Mouse (Mus musculus): ENCODE data around the gene Ror1.

Ror1 gene

DNA sequence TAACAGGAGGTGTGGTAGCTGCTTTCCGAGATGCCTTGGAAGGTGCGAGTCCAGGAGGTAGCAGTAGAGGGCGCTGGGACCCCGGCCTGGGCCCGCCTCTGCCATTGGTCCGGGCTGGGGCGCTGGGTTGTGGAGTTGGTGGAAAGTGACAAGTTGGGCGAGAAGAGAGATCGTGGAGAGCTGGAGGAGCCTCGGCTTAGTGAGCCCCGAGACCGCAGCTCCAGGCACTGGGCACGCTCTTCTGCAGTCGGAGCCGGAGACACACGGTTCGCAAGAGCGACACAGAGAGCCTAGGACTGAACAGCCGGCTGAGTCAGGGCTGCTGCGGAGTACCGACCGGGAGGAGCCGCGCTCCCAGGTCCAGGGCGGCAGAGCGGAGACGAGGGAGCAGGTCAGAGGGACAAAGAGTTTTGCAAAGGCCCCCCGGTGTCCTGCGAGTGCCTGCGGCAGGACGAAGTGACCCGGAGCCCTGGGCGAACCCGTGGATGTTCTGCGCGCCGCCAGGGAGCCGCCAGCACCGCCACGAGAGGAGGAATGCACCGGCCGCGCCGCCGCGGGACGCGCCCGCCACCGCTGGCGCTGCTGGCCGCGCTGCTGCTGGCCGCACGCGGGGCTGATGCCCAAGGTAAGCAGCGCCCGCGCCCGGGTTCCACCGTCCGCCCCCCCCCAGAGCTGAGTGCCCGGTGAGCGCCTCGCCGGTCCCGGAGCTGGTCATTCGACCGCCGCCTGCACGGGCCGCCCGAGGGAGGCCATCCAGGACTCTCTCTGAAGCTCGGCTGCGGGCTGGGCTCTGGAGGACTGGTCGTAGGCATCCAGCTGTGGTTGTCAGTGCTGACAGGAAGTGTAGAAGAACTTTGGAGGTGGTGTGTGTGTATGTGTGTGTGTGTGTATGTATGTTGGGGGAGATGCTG, at the start of gene Ror1:
Ror1 (plus strand) TSS at position 107 of the 911 bp plus-strand sequence.
- in situ Hi-C loops (cut with MboI, MseI), result loop anchor here (25.0 kb wide), 1 partner anchor 1216 kb away; no protein-coding TSS in a partner anchor

DNA sequence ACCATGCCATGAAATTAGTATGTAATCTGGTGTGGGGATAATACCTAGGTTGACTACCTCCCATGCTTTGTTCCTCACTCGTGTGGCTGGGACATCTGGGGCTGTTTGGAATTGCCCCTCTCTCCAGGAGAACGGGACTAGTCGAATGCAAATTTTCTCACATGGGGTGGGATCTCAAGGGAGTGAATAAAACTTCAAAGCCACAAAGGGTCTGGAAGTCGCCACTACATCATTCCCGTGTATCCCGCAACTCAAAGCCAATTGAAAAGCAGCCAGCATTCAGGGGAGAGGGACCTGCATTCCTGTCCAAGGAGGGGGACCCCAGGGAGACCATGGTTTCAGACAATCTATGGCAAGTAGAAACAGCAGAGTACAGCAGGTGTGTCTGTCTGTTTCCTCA, 48.5 kb upstream of the Ror1 start:
- in situ Hi-C loops (cut with MboI, MseI), result loop anchor here (25.0 kb wide), 1 partner anchor 365 kb away; no protein-coding TSS in a partner anchor

DNA sequence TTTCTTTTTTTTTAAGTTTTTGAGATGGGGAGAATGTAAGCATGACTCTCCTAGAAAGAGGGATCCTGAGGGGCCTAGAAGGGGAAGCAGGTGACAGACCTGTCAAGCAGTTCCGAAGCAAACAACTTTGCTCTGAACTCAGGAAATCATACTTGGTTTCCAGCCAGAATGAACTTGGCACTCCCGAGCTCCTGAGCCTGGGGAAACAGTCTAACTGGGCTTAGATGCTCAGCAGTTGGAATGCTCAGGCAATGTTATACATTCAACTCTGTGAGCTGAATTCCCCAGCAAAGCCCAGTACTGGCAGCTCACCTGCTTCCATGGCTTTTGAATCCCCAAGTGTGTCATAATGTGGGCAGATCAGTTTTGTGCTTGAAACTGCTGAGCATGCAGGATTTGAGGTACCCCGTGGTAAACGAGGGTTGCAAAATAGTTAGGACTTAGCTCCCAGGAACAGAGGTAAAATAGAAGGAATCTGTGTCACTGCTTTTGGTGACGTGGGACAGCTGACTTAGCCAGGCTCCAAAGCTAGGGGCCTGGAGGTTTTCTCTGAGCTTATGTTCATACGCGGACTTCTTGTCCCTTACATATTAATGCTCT, 47.1 kb upstream of the Ror1 start:
- in situ Hi-C loops (cut with MboI, MseI), result loop anchor here (25.0 kb wide), 1 partner anchor 364 kb away; no protein-coding TSS in a partner anchor

DNA sequence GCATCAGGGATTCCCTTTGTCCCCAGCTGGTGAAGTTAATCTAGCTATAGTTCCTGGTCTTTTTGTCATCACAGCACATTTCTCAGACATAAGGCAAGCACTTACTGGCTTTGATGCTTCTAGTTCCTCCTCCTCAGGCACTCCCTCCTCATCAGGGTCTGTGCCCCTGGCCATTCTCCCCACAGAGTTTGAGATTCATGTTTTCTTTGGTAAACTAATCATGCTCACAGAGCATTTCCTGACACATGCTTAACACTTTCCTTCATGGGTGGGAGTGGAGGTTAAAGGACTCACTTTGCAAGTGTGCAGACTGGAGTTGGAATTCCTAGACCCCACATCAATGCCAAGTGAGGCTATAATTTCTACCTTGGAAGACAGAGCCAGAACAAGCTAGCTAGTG, 43.8 kb upstream of the Ror1 start:
- in situ Hi-C loops (cut with MboI, MseI), result no loop called here

DNA sequence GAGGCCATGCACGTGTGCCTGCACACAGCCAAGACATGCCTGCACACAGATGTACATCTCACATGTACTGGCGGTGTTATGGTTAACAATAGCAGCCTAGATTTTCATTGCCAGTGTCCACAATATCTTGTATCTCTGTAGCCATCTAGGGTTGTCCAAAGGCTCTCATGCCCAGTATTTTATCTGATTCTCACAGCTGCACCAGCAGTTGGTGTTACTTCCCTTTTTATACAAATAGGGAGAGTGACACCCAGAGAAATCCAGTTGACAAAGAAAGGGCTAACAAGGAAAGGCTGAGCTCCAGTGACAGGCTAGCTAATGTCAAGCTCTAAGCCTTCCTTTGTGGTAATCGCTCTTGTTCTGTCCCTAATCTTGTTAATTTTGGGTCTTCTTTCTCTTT, 43.3 kb upstream of the Ror1 start:
- in situ Hi-C loops (cut with MboI, MseI), result no loop called here

DNA sequence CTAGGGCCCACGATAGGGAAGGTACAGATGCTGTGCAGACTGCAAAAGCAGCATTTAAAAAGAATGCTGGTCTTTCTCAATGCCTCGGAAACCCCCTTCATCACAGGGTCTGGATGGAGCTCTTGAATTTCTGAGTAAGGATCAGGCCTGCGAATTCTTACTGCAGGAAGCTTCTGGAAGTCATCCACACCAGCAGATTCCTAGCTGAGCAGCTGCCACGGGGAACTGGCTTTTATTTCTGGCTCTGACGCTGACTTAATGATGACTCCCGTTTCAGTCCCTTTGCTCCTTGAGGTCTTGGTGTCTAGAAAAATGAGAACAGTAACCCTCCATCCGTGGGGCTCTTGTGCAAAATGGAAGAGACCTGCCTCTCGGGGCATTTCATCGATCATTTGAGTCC, 39.5 kb upstream of the Ror1 start:
- in situ Hi-C loops (cut with MboI, MseI), result no loop called here

DNA sequence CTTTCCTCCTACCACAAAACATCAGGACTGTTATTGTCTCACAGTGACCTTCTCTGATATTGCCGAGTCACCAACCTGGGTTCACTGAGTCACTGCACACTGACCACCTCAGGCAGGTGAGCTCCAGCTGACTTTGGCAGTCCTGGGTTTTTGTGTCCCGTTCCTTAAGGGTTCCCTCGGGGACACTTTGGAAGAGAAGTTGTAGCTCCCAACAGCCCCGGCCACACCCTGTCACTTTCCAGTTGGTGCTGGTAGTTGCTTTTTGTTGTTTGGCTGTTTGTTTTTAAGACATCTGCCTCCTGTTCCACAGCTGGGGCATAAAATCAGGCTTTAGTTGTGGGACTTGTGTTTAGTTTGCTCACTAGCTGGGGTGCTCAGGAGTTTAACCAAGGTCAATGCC, 39.1 kb upstream of the Ror1 start:
- in situ Hi-C loops (cut with MboI, MseI), result no loop called here

DNA sequence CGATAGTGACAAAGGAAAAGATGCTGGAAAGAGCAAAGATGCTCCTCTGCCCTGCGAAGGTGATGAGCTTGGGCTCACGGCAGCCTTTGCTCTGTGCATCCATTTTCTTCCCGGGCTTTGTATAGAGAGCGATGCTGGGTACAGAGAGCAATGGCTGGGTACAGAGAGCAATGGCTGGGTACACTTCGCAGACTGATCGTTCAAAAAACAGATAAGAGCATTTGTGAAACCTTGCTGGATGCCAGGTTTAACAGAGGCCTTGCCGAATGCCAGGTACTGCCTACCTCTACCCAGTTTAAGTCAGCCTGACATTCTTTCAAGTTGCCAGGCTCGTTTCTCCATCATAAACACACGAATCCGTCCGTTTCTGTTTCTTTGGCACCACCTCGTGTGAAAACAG, 38.2 kb upstream of the Ror1 start:
- in situ Hi-C loops (cut with MboI, MseI), result no loop called here

DNA sequence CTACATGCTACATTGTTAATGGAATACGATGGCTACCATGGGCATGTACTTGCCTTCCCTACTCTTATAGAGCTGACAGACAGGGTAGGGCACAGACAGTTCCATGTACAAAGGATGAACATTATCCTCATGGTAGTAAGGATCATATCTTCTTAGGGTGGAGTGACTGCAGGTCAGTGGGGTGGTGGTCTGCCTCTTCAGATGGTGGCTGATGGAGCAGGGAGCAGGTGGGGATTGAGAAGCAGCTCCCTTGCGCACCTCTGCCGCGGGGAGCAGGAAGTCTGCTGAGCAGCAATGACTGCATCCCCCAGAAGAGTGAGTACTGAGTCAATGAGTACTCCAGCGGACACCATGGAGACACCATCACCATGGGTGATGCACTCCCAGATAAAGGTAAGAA, 37.0 kb upstream of the Ror1 start:
- in situ Hi-C loops (cut with MboI, MseI), result no loop called here

DNA sequence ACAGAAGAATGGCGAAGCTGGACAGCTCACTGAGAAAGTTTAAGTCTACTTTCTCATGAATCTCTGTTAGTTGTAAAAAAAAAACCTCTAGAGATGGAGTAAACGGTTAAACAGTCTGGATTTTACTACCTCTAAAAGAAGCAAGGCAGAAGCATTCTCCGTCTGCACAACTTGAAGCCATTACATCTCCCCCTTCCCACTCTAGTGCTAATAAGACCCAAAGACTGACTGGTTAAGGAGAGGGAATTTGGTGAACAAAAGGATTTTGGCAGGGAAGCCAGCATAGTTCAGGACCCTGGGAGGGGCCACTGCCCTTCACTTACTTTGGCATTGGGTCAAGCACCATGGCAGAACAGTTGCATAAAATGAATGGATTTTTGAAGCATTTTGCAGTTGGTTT, 35.8 kb upstream of the Ror1 start:
- in situ Hi-C loops (cut with MboI, MseI), result no loop called here

DNA sequence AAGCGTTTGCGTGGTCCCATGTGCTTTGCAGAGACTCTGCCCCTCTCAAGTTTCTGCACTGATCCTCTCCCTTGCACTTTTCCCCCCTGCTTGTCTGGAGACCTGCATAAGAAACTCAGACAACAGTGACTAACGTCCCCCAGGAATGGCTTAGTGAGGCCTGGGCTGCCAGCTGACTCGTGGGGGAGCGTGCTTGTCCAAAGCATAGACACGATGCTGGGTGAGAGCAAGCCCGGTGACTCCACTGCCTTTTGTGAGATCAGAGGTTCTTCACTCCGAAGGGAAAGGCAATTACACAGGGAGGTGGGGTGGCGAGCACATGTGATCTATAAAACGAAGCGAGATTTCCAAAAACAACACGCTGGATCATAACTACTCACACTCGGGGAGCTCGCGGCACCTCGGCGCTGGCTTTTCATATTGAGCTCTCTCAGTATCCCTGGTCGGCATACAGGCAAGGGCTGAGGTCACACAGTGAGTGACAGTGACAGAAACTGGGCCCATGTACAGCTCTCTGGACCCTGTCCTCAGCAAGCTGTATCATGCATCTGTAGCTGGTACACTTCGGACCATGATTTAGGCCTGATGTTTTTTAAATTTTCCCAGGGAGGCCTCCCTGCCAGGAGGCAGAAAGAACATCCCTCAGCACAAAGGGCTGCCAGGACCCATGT, 34.1 kb upstream of the Ror1 start:
- in situ Hi-C loops (cut with MboI, MseI), result no loop called here

DNA sequence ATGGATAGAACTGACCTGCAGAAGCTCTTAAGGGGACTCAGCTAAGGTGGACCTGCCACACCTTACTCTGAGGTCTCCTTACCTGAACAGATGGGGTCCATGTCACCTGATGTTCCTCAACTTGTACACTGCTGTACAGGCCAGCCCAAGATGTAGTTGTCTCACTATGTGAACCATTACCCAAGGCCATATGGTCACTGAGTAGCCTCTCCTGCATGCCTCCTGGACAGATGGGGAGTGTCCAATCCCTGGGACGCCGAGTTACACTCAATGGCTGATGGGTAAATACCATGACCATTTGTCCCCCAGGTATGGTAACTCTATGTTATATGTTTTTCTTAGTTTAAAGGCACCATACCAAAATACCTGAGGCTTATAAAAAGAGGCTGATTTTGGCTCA, 29.9 kb upstream of the Ror1 start:
- in situ Hi-C loops (cut with MboI, MseI), result no loop called here

DNA sequence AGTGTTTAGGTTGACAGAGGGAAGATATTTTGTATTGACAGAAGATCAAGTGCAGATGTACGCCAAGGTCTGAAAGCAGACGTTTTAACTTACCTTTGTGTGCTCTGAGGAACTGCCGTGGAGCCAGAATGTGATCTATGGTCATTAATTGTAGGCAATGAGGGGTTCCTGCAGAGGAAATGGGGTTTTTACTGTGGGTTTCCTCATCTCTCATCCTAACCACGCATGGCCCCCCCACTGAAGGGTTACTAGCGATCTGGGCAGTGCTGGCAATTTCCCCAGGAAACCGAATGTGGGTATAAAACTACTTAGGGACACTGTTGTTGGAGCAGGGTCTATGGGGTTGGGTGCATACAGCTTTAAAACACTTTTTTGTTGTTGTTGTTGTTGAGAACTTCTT, 25.5 kb upstream of the Ror1 start:
- in situ Hi-C loops (cut with MboI, MseI), result no loop called here

DNA sequence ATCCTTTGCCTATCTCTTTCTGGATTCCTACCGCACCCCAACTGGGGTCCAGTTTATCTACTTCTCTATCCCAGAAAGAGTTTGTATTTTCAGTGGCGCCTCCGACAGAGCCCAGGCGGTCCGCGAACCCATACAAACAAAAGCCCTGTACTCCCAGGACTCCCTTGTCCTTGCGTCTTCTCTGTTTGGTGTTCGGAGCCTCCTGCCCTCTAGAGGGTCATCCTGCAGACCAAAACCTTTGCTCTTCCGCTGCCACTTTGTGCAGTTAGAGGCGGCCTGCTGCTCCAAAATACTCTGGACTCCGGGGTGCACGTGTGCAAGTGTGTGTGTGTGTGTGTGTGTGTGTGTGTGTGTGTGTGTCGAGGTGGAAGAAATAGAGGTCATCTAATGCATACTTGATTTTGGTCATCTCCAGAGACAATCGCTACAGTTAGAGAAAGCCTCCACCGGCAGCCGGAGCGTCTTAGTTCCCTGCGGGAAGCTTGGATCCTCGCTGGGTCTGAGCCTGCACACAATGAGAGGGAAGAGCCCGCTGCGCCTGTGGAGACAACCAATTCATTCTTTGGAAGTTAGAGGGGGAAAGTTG, 1.1 kb downstream of the Ror1 start:
- in situ Hi-C loops (cut with MboI, MseI), result loop anchor here (25.0 kb wide), 1 partner anchor 1216 kb away; no protein-coding TSS in a partner anchor

DNA sequence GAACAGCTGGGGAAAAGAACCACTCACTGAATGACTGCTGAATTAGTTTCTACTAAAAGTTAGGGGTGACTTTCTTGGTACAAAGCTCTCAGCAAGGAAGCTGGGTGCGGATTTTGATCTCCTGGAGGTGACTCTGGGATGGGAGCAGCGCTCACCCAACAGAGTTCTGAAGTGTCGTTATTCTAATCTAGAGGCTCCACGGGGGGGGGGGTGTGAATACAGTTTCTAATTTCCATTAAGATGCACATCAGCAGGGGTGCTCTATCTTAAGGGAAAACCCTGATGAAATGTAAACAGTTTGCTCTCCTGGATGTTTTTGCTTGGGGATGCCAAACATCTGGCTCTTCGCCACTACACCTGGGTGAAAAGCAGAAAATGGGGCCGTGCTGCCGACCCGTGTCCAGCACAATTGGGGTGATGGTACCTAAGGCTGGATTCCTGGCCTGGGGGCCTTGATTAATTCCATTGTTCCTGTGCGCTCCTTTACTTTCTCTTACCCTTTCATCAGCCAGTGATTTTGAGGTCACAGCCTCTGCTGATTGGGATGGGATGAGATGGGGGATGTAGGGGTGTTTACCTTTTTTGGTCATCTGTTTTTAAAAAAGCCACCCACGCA, 1.9 kb downstream of the Ror1 start:
- in situ Hi-C loops (cut with MboI, MseI), result loop anchor here (25.0 kb wide), 1 partner anchor 1215 kb away; no protein-coding TSS in a partner anchor

DNA sequence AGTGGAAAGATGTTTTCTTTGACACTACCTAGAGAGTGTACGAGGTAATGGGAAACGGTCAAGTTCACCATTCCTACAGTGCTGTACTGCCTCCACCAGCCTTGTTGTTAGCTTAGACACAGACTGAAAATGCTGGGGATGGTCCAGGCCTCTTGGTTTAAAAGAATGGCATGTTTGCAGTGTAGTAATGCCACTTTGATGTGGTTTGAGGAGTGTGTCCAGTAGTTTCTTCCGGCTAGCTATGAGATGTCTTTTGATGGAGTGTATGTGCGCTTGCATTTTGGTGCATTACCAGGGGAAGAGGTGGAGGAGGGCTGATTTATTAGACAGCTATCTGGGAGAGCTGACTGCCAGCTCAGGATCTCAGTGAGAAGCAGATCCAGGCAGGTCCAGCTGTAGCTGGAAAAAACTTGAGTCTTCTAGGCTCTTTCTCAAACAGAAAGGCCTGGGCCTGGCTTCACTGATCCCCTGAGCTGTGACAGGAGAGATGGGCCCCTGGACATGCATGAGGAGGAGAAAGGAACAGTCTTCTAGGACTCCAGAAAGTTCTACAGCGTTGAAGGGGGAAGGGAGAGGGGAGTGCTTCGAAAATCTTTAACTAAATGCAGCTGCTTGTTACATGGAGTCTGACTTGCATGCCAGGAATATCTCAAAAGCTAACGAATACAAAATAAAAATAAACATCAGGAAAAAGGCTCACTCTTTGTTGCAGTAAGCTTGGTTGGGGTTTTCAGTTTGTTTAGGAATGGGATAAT, 5.7 kb downstream of the Ror1 start:
- in situ Hi-C loops (cut with MboI, MseI), result no loop called here

DNA sequence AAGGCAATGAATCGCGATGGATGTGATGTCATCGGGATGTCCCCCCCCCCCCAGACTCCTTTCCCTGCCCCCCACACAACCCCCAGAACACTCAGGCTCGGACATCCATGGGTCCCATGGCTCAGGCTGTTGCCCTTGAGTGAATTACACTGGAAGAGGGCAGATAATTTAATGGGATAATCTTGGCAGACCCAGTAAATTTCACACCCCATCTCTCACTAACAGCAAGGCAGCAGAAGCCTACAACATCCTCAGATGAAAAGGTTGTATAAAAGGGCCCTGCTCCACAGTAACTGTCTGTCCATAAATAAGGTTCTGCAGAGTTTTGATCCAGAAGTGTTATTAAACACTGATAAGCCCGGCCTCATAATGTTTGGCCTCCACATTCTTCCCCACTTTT, 6.3 kb downstream of the Ror1 start:
- in situ Hi-C loops (cut with MboI, MseI), result no loop called here

DNA sequence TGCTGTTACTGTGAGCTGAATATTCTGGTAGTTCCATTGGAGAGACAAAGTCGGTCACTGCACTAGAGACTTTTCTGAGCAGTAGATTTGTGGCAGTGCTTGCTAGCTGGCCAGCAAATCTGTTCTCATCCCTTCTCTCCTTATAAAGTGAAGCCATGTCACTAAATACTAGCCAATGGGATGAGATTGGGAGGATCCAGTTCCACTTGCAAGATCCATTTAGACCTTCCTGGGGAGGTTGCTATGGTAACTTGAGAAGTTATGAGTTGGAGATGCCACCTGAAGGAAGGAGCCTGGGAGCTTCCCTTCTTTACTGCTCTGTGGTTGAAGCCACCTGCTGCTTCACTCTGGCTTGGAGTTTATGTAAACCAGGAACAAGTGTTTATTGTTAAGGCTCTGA, 8.7 kb downstream of the Ror1 start:
- in situ Hi-C loops (cut with MboI, MseI), result no loop called here

DNA sequence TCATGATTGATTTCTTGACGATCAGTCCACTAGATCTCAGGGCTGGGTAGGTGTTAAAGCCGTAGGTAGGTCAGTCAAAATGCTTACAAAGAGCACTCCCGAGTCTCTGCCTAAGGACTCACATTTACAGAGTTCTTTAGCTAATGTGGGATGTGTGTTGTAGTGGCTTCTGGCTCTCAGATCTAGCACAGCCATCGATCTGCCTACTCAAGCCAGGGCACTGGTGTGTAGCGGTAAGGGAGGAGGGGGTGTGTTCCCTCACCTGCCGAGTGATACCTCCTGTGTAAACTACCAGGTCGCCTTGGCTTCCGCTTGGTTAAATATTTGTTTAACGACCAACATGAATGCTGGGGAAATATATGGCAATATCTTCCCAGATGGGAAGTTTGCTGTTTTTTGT, 12.0 kb downstream of the Ror1 start:
- in situ Hi-C loops (cut with MboI, MseI), result no loop called here

DNA sequence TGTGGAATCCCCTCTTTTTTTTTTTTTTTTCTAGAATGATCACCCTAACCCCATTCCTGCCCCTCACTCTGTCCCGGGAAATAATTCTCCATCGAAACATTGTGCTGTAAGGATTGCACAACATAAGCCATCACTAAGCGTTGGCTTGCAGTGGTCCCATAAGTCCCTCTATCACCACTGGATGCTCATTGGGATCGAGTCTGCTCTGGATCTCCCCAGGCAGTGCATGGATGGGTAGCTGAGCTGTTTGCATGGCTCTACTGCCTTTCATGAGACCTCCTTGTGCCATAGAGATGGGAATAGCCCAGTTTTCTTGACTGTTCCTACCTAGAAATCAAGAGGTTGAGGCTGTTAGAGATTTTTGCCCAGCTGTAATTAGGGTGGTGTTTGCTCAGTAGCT, 13.0 kb downstream of the Ror1 start:
- in situ Hi-C loops (cut with MboI, MseI), result no loop called here

DNA sequence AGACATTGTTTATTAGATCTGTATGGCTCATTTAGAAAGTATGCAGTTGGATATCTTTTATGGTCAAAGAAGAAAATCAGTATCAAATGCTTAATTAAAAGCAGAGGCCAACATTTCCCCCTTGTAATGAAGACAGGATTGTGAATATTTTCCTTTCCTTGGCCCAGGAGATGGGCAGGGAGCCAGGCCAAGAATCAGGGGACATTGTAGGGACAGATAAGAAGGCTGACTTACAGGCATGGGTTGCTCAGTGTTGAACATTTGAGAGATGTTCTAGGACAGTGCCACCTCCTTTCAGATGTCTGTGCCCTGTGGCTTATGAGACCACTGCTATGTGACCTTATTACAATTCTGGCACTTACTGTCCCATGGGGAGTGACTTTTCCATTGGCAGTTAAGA, 18.6 kb downstream of the Ror1 start:
- in situ Hi-C loops (cut with MboI, MseI), result no loop called here

Data from T-helper 2 cell (primary cell).